8 mouse cellular contexts compared by ENCODE assay signal in genomic region chr19:53310771-53311523, GRCm38 (mm10). TPM values are rescaled to one million over a fixed set of nuclear protein-coding genes. Genes with fewer than 3 reads are reported as not detected.
DNase-seq lines count a peak whose midpoint lies in the region; ATAC-seq and TF ChIP-seq lines count a peak whose summit lies in the region.

No protein-coding gene starts in this region.

- H3K4me2 ChIP-seq in embryonic facial prominence, embryonic 14.5 days (ENCODE audit: low read depth, low read length): peak overlapping the region; percentile 95
- peak overlapping the region; percentile 91 for H3K4me2 ChIP-seq in heart, postnatal 0 days (ENCODE audit: low read depth, low read length)
- H3K4me2 ChIP-seq in midbrain, embryonic 15.5 days: peak overlapping the region; percentile 77

- H3K27ac ChIP-seq in embryonic facial prominence, embryonic 14.5 days (replicated peaks; ENCODE audit: low read depth, low read length): peak overlapping the region; percentile 99
- H3K27ac ChIP-seq in heart, postnatal 0 days (ENCODE audit: low read depth): peak overlapping the region; percentile 98
- peak overlapping the region; percentile 95 for H3K27ac ChIP-seq in midbrain, embryonic 15.5 days

- H3K27me3 ChIP-seq in embryonic facial prominence, embryonic 14.5 days (replicated peaks; ENCODE audit: control insufficient read depth, insufficient read depth, low read length): no peaks in the 10 kb centered on the region
- H3K27me3 ChIP-seq in heart, postnatal 0 days (ENCODE audit: control insufficient read depth, insufficient read depth, low read length): no peaks in the 10 kb centered on the region
- no peaks in the 10 kb centered on the region for H3K27me3 ChIP-seq in midbrain, embryonic 15.5 days (replicated peaks)

- ATAC-seq in embryonic facial prominence, embryonic 14.5 days (ENCODE audit: low read depth): no peak
- ATAC-seq in heart, postnatal 0 days (ENCODE audit: insufficient read depth, low read depth): no peak
- ATAC-seq in midbrain, embryonic 15.5 days (replicated peaks): no peak

- intact Hi-C loops in left cerebral cortex, postnatal 4 days (cut with DNase I): loop anchor here (5.0 kb wide), 1 partner anchor 56 kb away; no protein-coding TSS in a partner anchor

- TF ChIP-seq EP300 in heart, postnatal 0 days (IDR thresholded peaks at IDR 0.05; ENCODE audit: low read depth): no peak; the same call in 1 of the 2 replicates

- peak overlapping the region; percentile 91 for H3K4me3 ChIP-seq in embryonic facial prominence, embryonic 14.5 days (ENCODE audit: low read depth, low read length)
- H3K4me3 ChIP-seq in heart, postnatal 0 days (ENCODE audit: low read depth, low read length): peak overlapping the region; percentile 95
- peak overlapping the region; percentile 96 for H3K4me3 ChIP-seq in midbrain, embryonic 15.5 days

- peaks cover 20% of the 10 kb centered on the region for H3K4me1 ChIP-seq in embryonic facial prominence, embryonic 14.5 days (ENCODE audit: control insufficient read depth, insufficient read depth, low read length)
- H3K4me1 ChIP-seq in heart, postnatal 0 days (ENCODE audit: control insufficient read depth, insufficient read depth): peaks cover 12% of the 10 kb centered on the region
- H3K4me1 ChIP-seq in midbrain, embryonic 15.5 days: peaks cover 23% of the 10 kb centered on the region

- peak overlapping the region; percentile 92 for H3K9ac ChIP-seq in embryonic facial prominence, embryonic 14.5 days (ENCODE audit: low read depth, low read length)
- H3K9ac ChIP-seq in heart, postnatal 0 days (replicated peaks; ENCODE audit: low read depth, low read length): peak overlapping the region; percentile 87
- H3K9ac ChIP-seq in midbrain, embryonic 15.5 days: peak overlapping the region; percentile 85

- no peaks in the 10 kb centered on the region for H3K9me3 ChIP-seq in embryonic facial prominence, embryonic 14.5 days (ENCODE audit: control insufficient read depth, low read length)
- no peaks in the 10 kb centered on the region for H3K9me3 ChIP-seq in heart, postnatal 0 days (replicated peaks; ENCODE audit: control insufficient read depth, low read length)
- no peaks in the 10 kb centered on the region for H3K9me3 ChIP-seq in midbrain, embryonic 15.5 days

- no peak for TF ChIP-seq CTCF in heart, postnatal 0 days (IDR thresholded peaks at IDR 0.05; ENCODE audit: low read depth)

- under 1% methylated on average over 47 of the region's 48 CpGs for WGBS in embryonic facial prominence, embryonic 14.5 days
- WGBS in heart, postnatal 0 days: under 1% methylated on average over 48 of the region's 48 CpGs
- under 1% methylated on average over 44 of the region's 48 CpGs for WGBS in midbrain, embryonic 15.5 days

- peak; percentile 24 to 36 for DNase-seq in CD8-positive naive resting alpha-beta T cell, adult 2 months (ENCODE audit: low read depth in 2 of 2, low spot score in 2 of 2)
- peak; percentile 43 for DNase-seq in T-cell, adult 2 months (ENCODE audit: low spot score)
- DNase-seq in embryonic facial prominence, embryonic 14.5 days (ENCODE audit: low spot score): peak; percentile 69
- DNase-seq in heart, postnatal 0 days (ENCODE audit: low spot score): peak; percentile 56
- peak; percentile 57 for DNase-seq in left cerebral cortex, postnatal 4 days
- DNase-seq in spleen, postnatal 4 days (ENCODE audit: low spot score in 2 of 2): peak; percentile 68 to 85
- DNase-seq in urinary bladder, adult 18-20 months (ENCODE audit: low spot score in 2 of 2): no peak

- no peaks in the 10 kb centered on the region for H3K36me3 ChIP-seq in embryonic facial prominence, embryonic 14.5 days (ENCODE audit: control insufficient read depth, insufficient read depth, low read length)
- H3K36me3 ChIP-seq in heart, postnatal 0 days (replicated peaks; ENCODE audit: control insufficient read depth, insufficient read depth, low read length): no peaks in the 10 kb centered on the region
- no peaks in the 10 kb centered on the region for H3K36me3 ChIP-seq in midbrain, embryonic 15.5 days (replicated peaks)

RNA-seq across cellular contexts. Expression of gene Mxi1, which starts 0.6 kb away (rescaled TPM):
- 36.0 and 36.6 TPM in 2 replicates for polyA plus RNA-seq in embryonic facial prominence, embryonic 14.5 days (2014; fragmentation: Nextera tagmentation; extraction: Ambion mirVana)
- total RNA-seq in heart, postnatal 0 days (2014; rRNA removed; ENCODE audit: low replicate concordance): 32.1 and 44.3 TPM in 2 replicates
- 31.2 and 34.8 TPM in 2 replicates for polyA plus RNA-seq in heart, postnatal 0 days (2015; fragmentation: Nextera tagmentation; extraction: Ambion mirVana)
- total RNA-seq in left cerebral cortex, postnatal 4 days (2021): 10 to 100 TPM; 32.5 to 34.7 TPM
- polyA plus RNA-seq in midbrain, embryonic 15.5 days (2015; fragmentation: Nextera tagmentation; extraction: Ambion mirVana): 49.6 and 53.3 TPM in 2 replicates

Comparison
In these comparisons a context has a peak if more than half of its experiments do, and no peak if none do; other contexts are left out.
1. DNase-seq: peak in CD8-positive naive resting alpha-beta T cell, adult 2 months (2 of 2), T-cell, adult 2 months (single experiment), embryonic facial prominence, embryonic 14.5 days (single experiment), heart, postnatal 0 days (single experiment), left cerebral cortex, postnatal 4 days (single experiment) and spleen, postnatal 4 days (2 of 2); none in urinary bladder, adult 18-20 months (0 of 2).
2. Peak in every context shown above with its lines, with median percentiles within 50 percentile points of each other: H3K27ac ChIP-seq, H3K4me2 ChIP-seq, H3K4me3 ChIP-seq and H3K9ac ChIP-seq.